Mouse (Mus musculus) midbrain, postnatal 0 days (tissue): ENCODE results near the gene Vmn2r57. TPM values are rescaled to one million over a fixed set of nuclear protein-coding genes. Genes with fewer than 3 reads are reported as not detected.
A peak's percentile ranks its signal among the peaks of the same experiment; 100 is the strongest.
"Not testable (repeated sequence)": the region's sequence is repeated elsewhere in the genome, so short reads cannot be mapped to it uniquely, and the experiment has no call there.

Source experiments
- ATAC-seq: fragments of 200-750 bp; cut with Nextera tagmentation; 2 replicates; pipeline ENCODE4 v1.8.0; 2017; ENCODE audit warnings: moderate number of reproducible peaks, mild to moderate bottlenecking, moderate TSS enrichment, moderate library complexity; ENCODE audit not compliant: low FRiP score
- DNase-seq: peaks from one replicate; pipeline ENCODE4 v3.0.0-alpha.2; 2015; ENCODE audit warnings: low spot score
- H3K27ac ChIP-seq: fragments of 300-500 bp; sonication (generic); 2 replicates; pipeline ENCODE4 v1.5.1; 2014; ENCODE audit warnings: low read depth, mild to moderate bottlenecking, low read length, mixed read lengths
- H3K27me3 ChIP-seq: fragments of 300-500 bp; sonication (generic); 2 replicates; pipeline ENCODE4 v1.6.1; 2014; ENCODE audit warnings: low read length, control low read depth, mixed read lengths; ENCODE audit not compliant: insufficient read depth
- H3K36me3 ChIP-seq: fragments of 300-500 bp; sonication (generic); 2 replicates; pipeline ENCODE4 v1.6.1; 2014; ENCODE audit warnings: low read length, control low read depth, mixed read lengths; ENCODE audit not compliant: insufficient read depth
- H3K4me1 ChIP-seq: fragments of 300-500 bp; sonication (generic); 2 replicates; pipeline ENCODE4 v1.6.1; 2014; ENCODE audit warnings: mild to moderate bottlenecking, control low read depth, antibody characterized with exemption, low read length, mixed read lengths; ENCODE audit not compliant: insufficient read depth
- H3K4me2 ChIP-seq: fragments of 300-500 bp; sonication (generic); 2 replicates; pipeline ENCODE4 v1.6.1; 2014; ENCODE audit warnings: low read depth, mild to moderate bottlenecking, low read length, mixed read lengths; ENCODE audit not compliant: poor library complexity, severe bottlenecking
- H3K4me3 ChIP-seq: fragments of 300-500 bp; sonication (generic); 2 replicates; pipeline ENCODE4 v1.5.1; 2014; ENCODE audit warnings: low read depth, mild to moderate bottlenecking, low read length, moderate library complexity
- H3K9ac ChIP-seq: fragments of 300-500 bp; sonication (generic); replicated peaks from 2 replicates; pipeline ENCODE4 v1.6.1; 2014; ENCODE audit warnings: mild to moderate bottlenecking, low read length, moderate library complexity, mixed read lengths; ENCODE audit not compliant: poor library complexity, severe bottlenecking
- H3K9me3 ChIP-seq: fragments of 300-500 bp; sonication (generic); 2 replicates; pipeline ENCODE4 v1.6.1; 2016; ENCODE audit warnings: low read length, control low read depth
- CTCF ChIP-seq: IDR thresholded peaks from 2 replicates; pipeline ENCODE4 v1.5.1; 2016; ENCODE audit warnings: antibody characterized with exemption, mild to moderate bottlenecking
- WGBS: fragments of 180-500 bp; shearing (Covaris S2); extraction: QIAGEN DNeasy Blood & Tissue Kit; methylation state at CpG from one replicate; pipeline ENCODE4 v1.1.7; 2014; 5-methylcytosine and 5-hydroxymethylcytosine counted together
- polyA plus RNA-seq: library from polyadenylated mRNA; unstranded; fragments of >200 nt; fragmentation: Nextera tagmentation; extraction: Ambion mirVana; gene quantifications from 2 replicates; pipeline ENCODE4 v1.2.1, GENCODE M21; 2015
- total RNA-seq: library from RNA; depleted of rRNA; stranded (reverse); fragments of >200 nt; gene quantifications from 2 replicates; pipeline ENCODE4 v1.2.3, GENCODE M21; 2014; rRNA removed

Vmn2r57 gene
- total RNA-seq = 0.19 and 0.38 TPM in 2 replicates
- 0.48 and 0.64 TPM in 2 replicates for polyA plus RNA-seq

DNA sequence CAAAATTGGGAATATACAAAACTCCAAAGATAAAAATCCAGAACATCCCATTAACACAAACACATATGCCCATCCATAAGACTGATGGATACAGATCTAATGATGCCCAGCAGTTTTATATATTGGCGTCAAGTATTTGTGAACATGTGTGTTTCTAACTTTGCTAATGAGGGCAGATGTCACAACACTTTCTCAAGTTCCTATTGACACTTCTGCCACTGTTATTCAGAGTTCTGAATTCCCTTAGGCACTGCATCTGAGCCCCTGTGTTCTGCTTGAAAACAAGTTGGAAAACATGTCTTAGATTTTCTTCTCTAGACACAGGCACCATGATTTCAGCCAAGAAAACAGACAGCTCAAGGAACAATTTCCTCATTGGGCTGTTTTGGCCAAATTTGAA lies at the start of gene Vmn2r57:
TSS of gene Vmn2r57 (minus strand) at position 101 of the 400 bp plus-strand sequence.
- not testable (repeated sequence) for H3K9ac ChIP-seq, H3K9me3 ChIP-seq, H3K36me3 ChIP-seq, H3K4me3 ChIP-seq, H3K4me1 ChIP-seq, H3K4me2 ChIP-seq, H3K27me3 ChIP-seq, H3K27ac ChIP-seq, DNase-seq, ATAC-seq
- 70% methylated on average over 1 of the region's 1 CpGs for WGBS

DNA sequence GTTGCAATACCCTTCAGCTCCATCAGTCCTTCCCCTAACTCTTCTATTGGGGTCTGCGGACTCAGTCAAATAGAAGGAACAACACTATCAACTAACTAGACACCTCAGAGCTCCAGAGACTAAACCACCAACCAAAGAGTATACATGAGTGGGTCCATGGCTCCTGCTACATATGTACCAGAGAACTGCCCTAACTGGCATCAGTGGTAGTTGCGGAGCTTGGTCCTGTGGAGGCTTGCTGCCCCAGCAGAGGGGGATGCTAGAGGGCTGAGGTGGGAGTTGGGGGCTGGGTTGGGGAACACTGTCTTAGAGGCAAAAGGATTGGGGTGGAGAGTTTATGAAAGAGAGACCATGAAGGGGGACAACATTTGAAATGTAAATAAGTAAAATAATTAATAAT lies 49.4 kb upstream of the Vmn2r57 start:
- no peak overlapping the region for H3K9ac ChIP-seq
- ATAC-seq = no peak
- no peaks in the 10 kb centered on the region for H3K27me3 ChIP-seq
- no peaks in the 10 kb centered on the region for H3K4me1 ChIP-seq
- no peak overlapping the region for H3K4me2 ChIP-seq
- H3K4me3 ChIP-seq = no peak overlapping the region
- H3K27ac ChIP-seq = no peak overlapping the region
- H3K36me3 ChIP-seq = no peaks in the 10 kb centered on the region
- peaks cover 6% of the 10 kb centered on the region; the same call in 1 of the 2 replicates for H3K9me3 ChIP-seq
- no peak for DNase-seq
- no peak for TF ChIP-seq CTCF
- WGBS = 98% methylated on average over 2 of the region's 2 CpGs

DNA sequence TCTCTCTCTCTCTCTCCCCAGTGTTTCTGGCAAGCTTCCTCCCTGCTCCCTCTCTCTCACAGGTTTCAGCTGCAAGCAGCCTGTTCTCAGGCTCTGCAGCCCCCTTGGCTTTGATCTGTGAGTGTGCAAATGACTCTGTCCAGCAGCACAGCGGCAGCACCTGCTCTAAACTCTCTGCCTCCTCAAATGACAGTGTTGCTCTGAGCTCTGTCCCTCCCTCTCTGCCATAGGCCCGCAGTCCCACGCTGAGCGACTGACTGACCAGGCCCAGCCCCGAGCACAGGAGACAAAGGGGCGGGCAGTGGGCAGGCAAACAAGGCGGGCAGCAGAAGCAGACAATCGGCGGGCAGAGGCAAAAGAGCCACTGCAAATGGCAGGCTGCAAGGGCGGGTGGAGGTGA lies 3.4 kb upstream of the Vmn2r57 start:
- DNase-seq (peak; percentile 8), ATAC-seq (no peak)
- Histone ChIP-seq H3K9me3 (peaks cover 8% of the 10 kb centered on the region; the same call in 1 of the 2 replicates), H3K4me3 (peak overlapping the region; percentile 14; the same call in 1 of the 2 replicates), H3K4me1 (no peaks in the 10 kb centered on the region), H3K27ac (no peak overlapping the region), H3K36me3 (no peaks in the 10 kb centered on the region), H3K4me2 (no peak overlapping the region), H3K27me3 (no peaks in the 10 kb centered on the region), H3K9ac (no peak overlapping the region)
- 8% methylated on average over 10 of the region's 10 CpGs for WGBS
- no peak for TF ChIP-seq CTCF

DNA sequence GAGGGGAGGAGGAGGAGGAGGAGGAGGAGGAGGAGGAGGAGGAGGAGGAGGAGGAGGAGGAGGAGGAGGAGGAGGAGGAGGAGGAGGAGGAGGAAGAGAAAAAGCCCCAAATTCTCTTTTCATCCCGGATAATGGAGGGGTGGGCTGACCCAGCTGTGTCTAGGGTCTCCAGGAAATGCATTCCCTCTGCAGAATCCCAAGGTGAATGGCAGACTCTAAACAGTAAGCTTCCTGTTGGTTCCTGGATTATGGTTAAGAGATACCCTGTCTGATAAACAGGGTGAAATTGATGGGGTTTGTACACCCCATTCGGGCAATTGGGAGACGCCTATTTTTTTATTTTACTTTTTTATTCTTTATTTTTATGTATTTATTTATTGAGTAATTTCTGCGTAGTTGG lies 54.4 kb downstream of the Vmn2r57 start:
- Histone ChIP-seq H3K9ac (no peak overlapping the region), H3K4me3 (no peak overlapping the region), H3K27me3 (no peaks in the 10 kb centered on the region), H3K4me2 (peak overlapping the region; percentile 38), H3K4me1 (no peaks in the 10 kb centered on the region), H3K27ac (no peak overlapping the region), H3K36me3 (no peaks in the 10 kb centered on the region), H3K9me3 (no peaks in the 10 kb centered on the region)
- DNase-seq = no peak
- 72% methylated on average over 4 of the region's 4 CpGs for WGBS
- no peak for TF ChIP-seq CTCF
- ATAC-seq = no peak

DNA sequence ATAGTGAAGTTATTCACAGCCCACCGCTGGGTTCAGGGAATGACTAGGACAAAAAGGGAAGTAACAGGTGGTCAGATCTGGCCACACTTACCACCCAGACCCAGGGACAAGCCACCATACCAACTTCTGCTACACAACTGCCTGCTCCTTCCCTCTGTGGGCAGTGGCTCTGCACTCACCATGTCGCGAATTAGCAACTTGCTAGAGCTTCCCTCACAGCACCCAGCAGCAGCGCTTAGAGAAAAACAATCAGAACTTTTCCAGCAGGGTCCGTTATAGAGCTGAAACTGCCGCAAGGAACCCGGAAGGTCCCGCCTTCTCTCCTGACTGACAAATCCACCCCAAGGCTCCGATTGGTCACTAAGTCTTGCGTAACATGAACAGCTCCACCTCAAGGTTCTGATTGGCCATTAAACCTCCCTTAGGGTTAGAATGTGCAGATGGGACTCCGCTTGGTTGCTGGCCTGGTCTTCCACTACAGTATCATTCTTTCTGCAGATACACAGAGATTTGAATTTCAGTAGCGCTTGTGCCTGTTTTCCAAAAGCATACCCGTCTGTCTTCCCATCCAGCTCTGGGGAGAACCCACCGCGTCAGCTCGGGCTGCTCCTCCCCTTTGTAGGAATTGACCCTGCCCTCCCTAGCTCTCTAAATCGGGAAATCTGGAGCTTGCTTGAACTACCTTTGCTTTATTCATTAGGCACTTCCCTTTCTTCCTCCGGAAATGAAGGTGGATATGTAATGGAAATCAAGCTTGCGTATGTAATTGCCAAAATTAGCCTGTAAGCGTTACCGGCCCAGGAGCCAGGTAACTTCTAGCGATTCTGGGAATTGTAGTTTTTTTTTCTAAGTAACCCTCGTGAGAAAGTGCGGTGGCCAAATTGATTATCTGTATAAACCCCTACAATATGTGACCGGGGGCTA lies 55.2 kb downstream of the Vmn2r57 start, which contains the start of gene AI987944:
TSS of gene AI987944 (minus strand) at position 332 of the 924 bp plus-strand sequence.
- Histone ChIP-seq H3K4me3 (peak within 1 kb of the TSS; percentile 61), H3K27ac (peak within 1 kb of the TSS; percentile 72), H3K27me3 (no peaks in the 10 kb centered on the region), H3K36me3 (no peaks in the 10 kb centered on the region), H3K4me1 (no peaks in the 10 kb centered on the region), H3K9ac (peak within 1 kb of the TSS; percentile 50), H3K9me3 (no peaks in the 10 kb centered on the region), H3K4me2 (peak within 1 kb of the TSS; percentile 55)
- ATAC-seq = peak; percentile 99
- peak; percentile 46 for TF ChIP-seq CTCF
- WGBS = under 1% methylated on average over 25 of the region's 25 CpGs
- peak; percentile 96 for DNase-seq

Other genes starting within 250 kb of the Vmn2r57 start
- 3.7 and 6.0 TPM in 2 replicates for gene AI987944, start 55.3 kb downstream of the Vmn2r57 start, total RNA-seq
- 6.5 and 7.9 TPM in 2 replicates for gene AI987944, start 55.3 kb downstream of the Vmn2r57 start, polyA plus RNA-seq
- gene Gm20449, start 50.7 kb upstream of the Vmn2r57 start, total RNA-seq = 0.05 and 0.14 TPM in 2 replicates
- 0.06 and 0.07 TPM in 2 replicates for gene Gm20449, start 50.7 kb upstream of the Vmn2r57 start, polyA plus RNA-seq
- gene AW146154, start 51.2 kb upstream of the Vmn2r57 start, total RNA-seq = 4.6 and 4.7 TPM in 2 replicates
- 3.7 and 4.4 TPM in 2 replicates for gene AW146154, start 51.2 kb upstream of the Vmn2r57 start, polyA plus RNA-seq
- not detected in 2 replicates for gene Gm6871, start 125.0 kb upstream of the Vmn2r57 start, total RNA-seq
- not detected in 2 replicates for gene Gm6871, start 125.0 kb upstream of the Vmn2r57 start, polyA plus RNA-seq
- 19.5 and 21.4 TPM in 2 replicates for gene 2610021A01Rik, start 150.5 kb upstream of the Vmn2r57 start, total RNA-seq
- 7.4 and 8.3 TPM in 2 replicates for gene 2610021A01Rik, start 150.5 kb upstream of the Vmn2r57 start, polyA plus RNA-seq
- gene Zfp788, start 184.5 kb upstream of the Vmn2r57 start, total RNA-seq = 24.1 and 36.9 TPM in 2 replicates
- gene Zfp788, start 184.5 kb upstream of the Vmn2r57 start, polyA plus RNA-seq = 15.9 and 17.8 TPM in 2 replicates